Mouse (Mus musculus) thymus, adult 2 months (tissue): ENCODE results near the gene Gm6899.

Experiments
- CTCF ChIP-seq: fragments of 200-500 bp; IDR thresholded peaks from 2 replicates; pipeline ENCODE4 v1.5.1; 2012; ENCODE audit warnings: mild to moderate bottlenecking, control low read depth, low read length, moderate library complexity, borderline replicate concordance; ENCODE audit not compliant: control insufficient read depth, poor library complexity, insufficient read depth; ENCODE audit errors: extremely low read depth
- POLR2A ChIP-seq: fragments of 200-500 bp; IDR thresholded peaks from 2 replicates; pipeline ENCODE4 v1.6.1; 2012; ENCODE audit warnings: mild to moderate bottlenecking, low read length, control low read depth, moderate library complexity; ENCODE audit not compliant: control insufficient read depth, poor library complexity, insufficient read depth; ENCODE audit errors: extremely low read depth

DNA sequence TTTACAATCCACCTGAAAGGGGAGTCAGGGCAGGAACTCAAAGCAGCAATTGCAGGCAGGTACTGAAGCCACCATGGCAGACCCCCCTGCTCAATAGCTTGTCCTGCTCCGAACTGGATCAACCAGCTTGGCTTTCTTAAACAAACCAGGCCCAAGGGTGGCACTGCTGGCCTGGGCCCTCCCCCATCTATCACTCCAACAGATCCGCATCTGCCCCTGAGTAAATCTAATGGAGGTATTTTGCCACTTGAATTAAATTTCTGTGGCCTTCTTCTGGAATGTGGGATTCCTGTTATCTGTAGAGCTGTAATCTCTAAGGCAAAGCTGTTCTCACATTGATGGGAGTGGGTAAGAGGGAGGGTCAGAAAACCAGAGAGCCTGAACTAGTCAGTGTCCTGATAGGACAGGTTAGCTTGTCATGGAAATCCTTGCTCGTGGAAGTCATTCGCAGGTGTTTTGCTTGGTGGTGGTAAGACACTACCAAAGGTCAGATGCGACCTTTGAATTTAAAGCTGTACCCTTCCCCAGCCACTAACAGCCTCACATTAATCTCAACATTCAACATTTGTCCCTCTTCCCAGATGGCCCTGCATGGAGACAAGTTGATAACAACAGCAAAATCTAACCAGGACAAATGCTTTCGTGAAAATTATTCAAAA, 517 bp upstream of the Gm6899 start:
- TF ChIP-seq POLR2A (no peak), CTCF (no peak)
